Mouse (Mus musculus): Measurements from ENCODE around the gene Pwp2.

DNA sequence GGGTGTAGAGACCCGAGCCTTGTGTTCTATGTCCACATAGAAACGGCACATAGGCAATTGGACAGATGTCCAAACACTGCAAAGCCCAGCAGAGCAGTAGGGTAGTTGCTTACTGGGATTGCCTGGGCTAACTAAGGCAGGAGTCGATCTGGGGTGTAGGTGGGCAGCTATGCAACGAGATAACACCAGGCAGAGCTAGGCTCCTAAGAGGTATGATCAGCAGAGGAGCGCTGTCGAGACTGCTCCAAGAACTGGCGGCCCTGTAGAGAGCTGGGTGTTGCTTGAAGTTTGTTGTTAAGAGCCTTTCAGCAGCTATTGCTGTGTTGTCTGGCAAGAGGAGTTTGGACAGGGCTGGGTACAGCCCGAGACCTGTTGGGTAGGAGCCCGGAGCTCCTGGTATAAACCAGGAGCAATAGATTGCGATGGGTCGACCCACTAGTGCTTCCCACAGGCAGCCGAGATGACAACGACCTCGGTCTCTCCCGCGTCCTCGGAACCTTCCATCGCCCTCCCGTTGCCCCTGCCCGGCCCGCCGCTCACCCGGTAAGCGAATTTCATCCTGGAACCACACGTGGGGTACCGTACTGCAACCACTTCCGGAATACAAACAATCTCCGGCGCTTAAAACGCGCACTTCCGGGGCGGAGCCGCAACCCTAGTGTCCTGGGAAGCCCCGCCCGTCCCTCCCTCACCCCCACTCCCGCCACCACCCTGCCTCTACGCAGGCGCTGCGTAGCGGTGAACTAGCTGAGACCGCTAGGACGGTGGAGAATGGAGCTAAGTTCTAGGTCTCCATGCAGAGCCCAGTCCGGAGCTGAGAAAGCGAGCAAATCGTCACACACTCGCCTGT is at the start of gene Pwp2:
- TF ChIP-seq POLR2A (IDR thresholded peaks at IDR 0.05; ENCODE audit: borderline replicate concordance, insufficient read depth, low read length) (peak; percentile 92), CTCF (IDR thresholded peaks at IDR 0.05; ENCODE audit: borderline replicate concordance, insufficient read depth, low read depth, low read length) (peak; percentile 14; the same call in 1 of the 2 replicates)

All from cerebellum, adult 2 months (tissue).